Mouse (Mus musculus): ENCODE data around the gene Eri2. TPM values are rescaled to one million over a fixed set of nuclear protein-coding genes. Genes with fewer than 3 reads are reported as not detected.

Eri2 gene
- 11.5 TPM for polyA plus RNA-seq (2015; fragmentation: Illumina TruSeq; extraction: RNeasy Lipid Tissue Mini Kit (QIAGEN cat#74804); ENCODE audit: low read depth, low replicate concordance)

DNA sequence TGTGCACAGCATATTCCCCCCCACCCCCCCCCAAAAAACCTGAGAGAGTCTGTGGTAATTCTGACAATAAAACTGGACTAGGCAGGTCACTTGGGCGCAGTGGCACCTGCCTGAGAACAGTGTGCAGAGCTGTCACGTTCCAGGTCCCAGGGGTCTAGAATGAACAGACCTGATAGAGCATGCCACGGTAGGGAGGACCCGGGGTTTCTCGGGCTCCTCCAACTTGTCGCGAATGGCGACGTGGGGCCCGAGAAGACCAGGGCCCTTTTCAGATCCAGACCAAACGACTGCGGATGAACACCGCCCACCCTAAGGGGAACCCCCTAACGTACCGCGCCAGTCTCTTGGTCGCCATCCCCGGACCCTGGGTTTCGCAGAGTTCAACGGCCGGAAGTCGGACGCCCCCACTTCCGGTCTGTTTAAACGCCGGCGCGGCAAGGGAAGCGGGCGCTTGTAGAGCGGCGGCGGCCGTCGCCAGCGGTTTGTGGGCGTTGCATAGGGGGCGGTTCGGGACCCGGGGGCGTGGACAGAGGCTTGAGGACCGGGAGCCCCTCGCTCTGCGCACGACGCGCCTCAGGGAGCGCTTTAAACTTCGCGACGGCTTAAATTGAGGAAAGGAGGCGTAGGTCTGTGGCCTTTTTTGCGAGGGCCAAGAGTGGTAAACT, at the start of gene Eri2, which contains the start of gene Rexo5:
TSS of gene Eri2 (minus strand) at position 473 of the 665 bp plus-strand sequence.
TSS of gene Rexo5 (plus strand) at position 421 of the 665 bp plus-strand sequence.

DNA sequence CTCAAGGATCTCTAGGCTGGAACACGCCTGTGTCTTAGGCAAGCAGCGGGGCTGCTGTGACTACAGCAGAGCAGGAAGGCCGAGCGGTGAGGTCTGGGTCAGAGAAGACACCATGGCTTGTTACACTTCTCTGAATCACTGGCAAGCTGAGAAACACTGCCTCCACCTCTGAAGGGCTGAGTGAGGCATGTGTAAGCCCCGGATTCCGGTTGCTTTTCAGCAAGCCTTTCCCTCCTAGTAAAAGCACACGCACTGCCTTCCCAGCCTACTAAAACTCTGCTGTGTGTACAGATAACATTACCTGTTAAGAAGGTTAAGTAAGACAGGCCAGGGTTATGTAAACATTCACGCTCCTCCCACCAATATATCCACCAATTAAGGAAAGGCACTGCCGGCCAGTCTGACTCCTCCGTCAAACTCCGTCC, 33.3 kb downstream of the Eri2 start, which contains the start of gene Acsm3:
TSS of gene Acsm3 (plus strand) at position 397 of the 425 bp plus-strand sequence.

GRCm38 (mm10) chr7:119720253-119720946, 73.5 kb downstream of the Eri2 start, which contains the start of gene Thumpd1:
Gene Thumpd1, minus strand, starts transcription at chr7:119720798.

Other genes with a start within 250 kb of the Eri2 start
- not detected for gene Acsm2, start 239.7 kb downstream of the Eri2 start, polyA plus RNA-seq (2015; fragmentation: Illumina TruSeq; extraction: RNeasy Lipid Tissue Mini Kit (QIAGEN cat#74804); ENCODE audit: low read depth, low replicate concordance)
- gene Acsm1, start 187.0 kb downstream of the Eri2 start, polyA plus RNA-seq (2015; fragmentation: Illumina TruSeq; extraction: RNeasy Lipid Tissue Mini Kit (QIAGEN cat#74804); ENCODE audit: low read depth, low replicate concordance), result not detected
- not detected for gene Acsm4, start 104.0 kb downstream of the Eri2 start, polyA plus RNA-seq (2015; fragmentation: Illumina TruSeq; extraction: RNeasy Lipid Tissue Mini Kit (QIAGEN cat#74804); ENCODE audit: low read depth, low replicate concordance)
- gene Thumpd1, start 73.3 kb downstream of the Eri2 start, polyA plus RNA-seq (2015; fragmentation: Illumina TruSeq; extraction: RNeasy Lipid Tissue Mini Kit (QIAGEN cat#74804); ENCODE audit: low read depth, low replicate concordance), result 40.1 TPM
- gene Acsm3, start 33.1 kb downstream of the Eri2 start, polyA plus RNA-seq (2015; fragmentation: Illumina TruSeq; extraction: RNeasy Lipid Tissue Mini Kit (QIAGEN cat#74804); ENCODE audit: low read depth, low replicate concordance), result not detected
- gene Rexo5, start 52 bp downstream of the Eri2 start, polyA plus RNA-seq (2015; fragmentation: Illumina TruSeq; extraction: RNeasy Lipid Tissue Mini Kit (QIAGEN cat#74804); ENCODE audit: low read depth, low replicate concordance), result 2.6 TPM
- gene Lyrm1, start 101.8 kb upstream of the Eri2 start, polyA plus RNA-seq (2015; fragmentation: Illumina TruSeq; extraction: RNeasy Lipid Tissue Mini Kit (QIAGEN cat#74804); ENCODE audit: low read depth, low replicate concordance), result 22.3 TPM
- gene Dcun1d3, start 102.2 kb upstream of the Eri2 start, polyA plus RNA-seq (2015; fragmentation: Illumina TruSeq; extraction: RNeasy Lipid Tissue Mini Kit (QIAGEN cat#74804); ENCODE audit: low read depth, low replicate concordance), result 14.1 TPM

Measured in brain, adult 10 weeks (tissue).